Mouse (Mus musculus) activated CD4-positive, CD25-positive, alpha-beta regulatory T cell (primary cell): ENCODE data around the gene Marco. TPM values are rescaled to one million over a fixed set of nuclear protein-coding genes. Genes with fewer than 3 reads are reported as not detected.

Experiments used
- polyA plus RNA-seq, 2 experiments: library from polyadenylated mRNA; unstranded; fragments of 100-300 nt; shearing (Covaris generic); gene quantifications; one replicate each; pipeline ENCODE4 v1.2.1; 2017

Gene Marco
- polyA plus RNA-seq = 1 to 10 TPM in 1 of 2 experiments, under 1 TPM in 1; 0.87 to 9.8 TPM

DNA sequence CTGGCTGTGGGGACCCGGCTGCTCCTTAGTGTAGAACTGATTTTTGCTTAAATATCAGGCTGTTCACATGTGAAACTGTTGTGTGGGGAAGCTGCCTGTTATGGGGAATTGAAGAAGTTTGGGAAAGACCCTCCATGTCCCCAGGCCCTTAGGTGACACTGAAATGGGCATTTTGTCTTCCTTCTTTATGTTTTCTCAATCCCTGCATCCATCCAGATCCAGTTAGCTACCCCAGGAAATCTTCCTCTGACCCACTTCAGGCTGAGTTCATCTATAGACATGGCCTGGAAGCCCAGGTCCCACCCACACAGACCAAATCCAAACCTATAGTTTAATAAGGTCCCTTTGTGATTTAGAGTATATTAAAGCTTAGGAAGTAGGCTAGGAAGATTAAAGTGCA is at the start of gene Marco:
Gene Marco (minus strand): TSS at position 101 of the 400 bp plus-strand sequence.

Other genes with a start within 250 kb of the Marco start
- under 1 TPM; 0.37 to 0.48 TPM for gene Steap3, start 232.3 kb downstream of the Marco start, polyA plus RNA-seq
- gene C1ql2, start 164.4 kb downstream of the Marco start, polyA plus RNA-seq = not detected
- under 1 TPM in 1 of 2 experiments, not detected in 1; 0.11 TPM for gene En1, start 97.4 kb upstream of the Marco start, polyA plus RNA-seq